Mouse (Mus musculus): Measurements from ENCODE around the gene Fhad1. TPM values are rescaled to one million over a fixed set of nuclear protein-coding genes. Genes with fewer than 3 reads are reported as not detected.

Fhad1 gene
- polyA plus RNA-seq, 1 experiment from 2014 or later, result 1.3 TPM

- Histone ChIP-seq H3K27me3 (replicated peaks; ENCODE audit: control insufficient read depth, insufficient read depth, low read length) (no peaks in the 10 kb centered on the region), H3K4me1 (ENCODE audit: control insufficient read depth, insufficient read depth, low read length) (peaks cover 57% of the 10 kb centered on the region), H3K9me3 (replicated peaks; ENCODE audit: control insufficient read depth, low read length) (no peaks in the 10 kb centered on the region), H3K4me2 (ENCODE audit: low read length) (peak overlapping the region; percentile 97), H3K9ac (ENCODE audit: low read length) (peak overlapping the region; percentile 83), H3K27ac (ENCODE audit: low read depth, low read length) (peak overlapping the region; percentile 66), H3K4me3 (ENCODE audit: low read depth, low read length) (peak overlapping the region; percentile 9; the same call in 1 of the 2 replicates), H3K36me3 (ENCODE audit: control insufficient read depth, insufficient read depth, low read length) (no peaks in the 10 kb centered on the region)
- peak; percentile 47 for DNase-seq (ENCODE audit: low spot score)
- ATAC-seq, result no peak
- WGBS, result 50% methylated on average over 9 of the region's 9 CpGs
These were observed 143.0 kb downstream of the Fhad1 start for GRCm38 (mm10) chr4:141871909-141872308.

GRCm38 (mm10) chr4:141871333-141871725 lies 143.6 kb downstream of the Fhad1 start:
- WGBS, result 85% methylated on average over 3 of the region's 3 CpGs
- H3K36me3 ChIP-seq (ENCODE audit: control insufficient read depth, insufficient read depth, low read length), result no peaks in the 10 kb centered on the region
- no peak for DNase-seq (ENCODE audit: low spot score)
- H3K4me2 ChIP-seq (ENCODE audit: low read length), result peak overlapping the region; percentile 97; the same call in 1 of the 2 replicates
- no peaks in the 10 kb centered on the region for H3K9me3 ChIP-seq (replicated peaks; ENCODE audit: control insufficient read depth, low read length)
- no peak overlapping the region for H3K4me3 ChIP-seq (ENCODE audit: low read depth, low read length)
- peaks cover 59% of the 10 kb centered on the region for H3K4me1 ChIP-seq (ENCODE audit: control insufficient read depth, insufficient read depth, low read length)
- peak overlapping the region; percentile 66; the same call in 1 of the 2 replicates for H3K27ac ChIP-seq (ENCODE audit: low read depth, low read length)
- no peak overlapping the region; the same call in 1 of the 2 replicates for H3K9ac ChIP-seq (ENCODE audit: low read length)
- no peaks in the 10 kb centered on the region for H3K27me3 ChIP-seq (replicated peaks; ENCODE audit: control insufficient read depth, insufficient read depth, low read length)
- no peak for ATAC-seq

DNA sequence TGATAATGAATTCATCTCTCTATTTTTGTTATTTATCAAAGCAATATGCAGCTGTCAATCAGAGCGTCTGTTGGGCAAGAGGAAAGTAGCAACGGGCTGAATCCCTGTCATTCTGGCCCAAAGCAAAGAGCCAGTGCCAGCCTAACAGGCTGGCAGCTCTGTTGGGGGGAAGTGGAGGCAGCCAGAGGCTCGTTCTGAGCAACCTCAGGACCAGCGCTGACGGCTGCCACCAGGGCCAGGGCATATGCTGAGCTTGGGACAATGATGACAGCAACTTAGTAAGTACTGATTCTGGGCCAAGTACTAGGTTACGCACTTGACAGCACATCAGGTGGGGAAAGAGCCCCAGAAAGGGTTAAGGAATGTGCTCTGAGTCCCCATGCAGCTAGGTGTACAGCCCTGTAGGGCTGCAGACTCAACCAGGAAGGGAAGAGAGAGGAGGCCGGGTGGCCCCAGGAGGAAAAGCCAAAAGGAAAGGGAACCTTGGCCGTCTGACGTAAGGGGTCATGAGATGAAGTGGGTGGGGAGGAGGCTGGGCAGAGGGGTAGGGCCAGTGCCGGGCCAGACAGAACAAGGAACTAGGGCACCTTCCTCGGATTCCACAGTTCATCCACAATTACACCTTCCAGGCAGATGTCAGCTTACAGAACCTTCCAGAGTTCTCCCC lies 144.1 kb downstream of the Fhad1 start:
- Histone ChIP-seq H3K36me3 (ENCODE audit: control insufficient read depth, insufficient read depth, low read length) (no peaks in the 10 kb centered on the region), H3K4me1 (ENCODE audit: control insufficient read depth, insufficient read depth, low read length) (peaks cover 59% of the 10 kb centered on the region), H3K9ac (ENCODE audit: low read length) (no peak overlapping the region), H3K4me2 (ENCODE audit: low read length) (peak overlapping the region; percentile 2; the same call in 1 of the 2 replicates), H3K4me3 (ENCODE audit: low read depth, low read length) (no peak overlapping the region), H3K9me3 (replicated peaks; ENCODE audit: control insufficient read depth, low read length) (no peaks in the 10 kb centered on the region), H3K27me3 (replicated peaks; ENCODE audit: control insufficient read depth, insufficient read depth, low read length) (no peaks in the 10 kb centered on the region), H3K27ac (ENCODE audit: low read depth, low read length) (peak overlapping the region; percentile 41; the same call in 1 of the 2 replicates)
- ATAC-seq (no peak), DNase-seq (ENCODE audit: low spot score) (peak; percentile 62)
- WGBS, result 52% methylated on average over 11 of the region's 11 CpGs

DNA sequence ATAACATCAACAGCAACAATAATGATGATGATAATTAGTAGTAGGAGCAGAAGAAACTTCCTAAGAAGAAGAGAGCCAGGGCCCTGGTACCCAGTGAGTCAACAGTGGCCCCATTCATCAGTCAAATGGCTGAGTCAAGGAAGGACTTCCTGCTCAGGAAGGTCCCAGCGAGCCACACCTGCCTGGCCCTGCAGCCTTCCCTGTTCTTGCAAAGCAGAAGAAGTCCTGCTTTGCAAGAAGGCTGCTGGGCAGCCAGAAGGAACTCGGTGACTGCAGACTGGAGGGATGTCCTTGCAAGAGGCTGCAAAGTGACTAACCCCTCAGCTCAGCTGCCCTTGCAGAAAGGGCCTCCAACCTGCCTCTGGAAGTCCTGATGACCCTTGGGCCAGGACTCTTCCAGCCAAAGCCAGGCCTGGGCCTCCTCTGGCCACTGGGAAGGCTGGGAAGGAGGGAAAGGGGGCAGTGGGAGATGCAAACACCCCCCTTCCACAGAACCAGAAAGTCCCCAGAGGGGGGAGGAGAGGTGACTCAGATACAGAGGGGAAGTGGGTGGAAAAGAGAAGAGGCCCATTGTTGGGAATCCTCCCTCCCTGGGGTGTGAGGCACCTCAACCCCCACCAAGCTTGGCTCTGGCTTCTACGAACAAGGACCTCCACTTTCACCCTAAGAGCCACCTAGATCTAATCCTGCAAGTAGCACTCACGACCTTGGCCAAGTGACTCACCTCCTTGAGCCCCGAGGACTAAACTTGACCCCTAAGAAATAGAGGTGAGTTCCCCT lies 145.3 kb downstream of the Fhad1 start:
- WGBS, result 84% methylated on average over 5 of the region's 5 CpGs
- no peak for DNase-seq (ENCODE audit: low spot score)
- Histone ChIP-seq H3K36me3 (ENCODE audit: control insufficient read depth, insufficient read depth, low read length) (0 out of 2 replicates have a peak, but pooled peaks cover 6% of the 10 kb centered on the region), H3K27ac (ENCODE audit: low read depth, low read length) (no peak overlapping the region), H3K4me2 (ENCODE audit: low read length) (no peak overlapping the region), H3K9ac (ENCODE audit: low read length) (no peak overlapping the region), H3K4me3 (ENCODE audit: low read depth, low read length) (no peak overlapping the region), H3K4me1 (ENCODE audit: control insufficient read depth, insufficient read depth, low read length) (peaks cover 53% of the 10 kb centered on the region), H3K9me3 (replicated peaks; ENCODE audit: control insufficient read depth, low read length) (no peaks in the 10 kb centered on the region), H3K27me3 (replicated peaks; ENCODE audit: control insufficient read depth, insufficient read depth, low read length) (no peaks in the 10 kb centered on the region)
- no peak for ATAC-seq

GRCm38 (mm10) chr4:141868051-141868450 lies 146.8 kb downstream of the Fhad1 start:
- 68% methylated on average over 10 of the region's 10 CpGs for WGBS
- no peak for DNase-seq (ENCODE audit: low spot score)
- H3K9me3 ChIP-seq (replicated peaks; ENCODE audit: control insufficient read depth, low read length), result no peaks in the 10 kb centered on the region
- H3K9ac ChIP-seq (ENCODE audit: low read length), result no peak overlapping the region
- no peak overlapping the region for H3K4me3 ChIP-seq (ENCODE audit: low read depth, low read length)
- no peaks in the 10 kb centered on the region for H3K27me3 ChIP-seq (replicated peaks; ENCODE audit: control insufficient read depth, insufficient read depth, low read length)
- no peak overlapping the region for H3K4me2 ChIP-seq (ENCODE audit: low read length)
- H3K4me1 ChIP-seq (ENCODE audit: control insufficient read depth, insufficient read depth, low read length), result peaks cover 45% of the 10 kb centered on the region
- no peak for ATAC-seq
- H3K36me3 ChIP-seq (ENCODE audit: control insufficient read depth, insufficient read depth, low read length), result 0 out of 2 replicates have a peak, but pooled peaks cover 6% of the 10 kb centered on the region
- peak overlapping the region; percentile 88 for H3K27ac ChIP-seq (ENCODE audit: low read depth, low read length)

DNA sequence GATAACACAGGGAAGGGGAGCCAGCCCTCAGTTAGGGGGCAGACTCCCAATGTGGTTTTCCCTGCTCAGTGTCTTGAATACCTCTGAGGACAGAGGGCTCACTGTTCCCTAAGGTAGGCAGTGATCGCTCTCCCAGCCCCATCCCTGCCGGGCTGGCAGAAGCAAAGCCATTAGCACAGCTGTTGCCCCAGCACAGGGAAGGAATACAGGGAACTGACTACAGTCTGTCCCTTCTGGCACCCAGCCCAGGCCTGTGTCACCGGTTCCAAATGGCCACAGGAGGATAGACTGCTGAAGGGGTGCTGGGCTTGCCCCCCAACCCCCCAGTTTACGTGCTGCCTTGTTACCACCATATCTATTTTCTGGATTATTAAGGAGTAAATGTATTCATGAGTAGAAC lies 147.4 kb downstream of the Fhad1 start:
- ATAC-seq (peak; percentile 67), DNase-seq (ENCODE audit: low spot score) (peak; percentile 87)
- 6% methylated on average over 4 of the region's 4 CpGs for WGBS
- Histone ChIP-seq H3K4me2 (ENCODE audit: low read length) (peak overlapping the region; percentile 31), H3K27me3 (replicated peaks; ENCODE audit: control insufficient read depth, insufficient read depth, low read length) (no peaks in the 10 kb centered on the region), H3K4me3 (ENCODE audit: low read depth, low read length) (no peak overlapping the region), H3K9ac (ENCODE audit: low read length) (peak overlapping the region; percentile 48), H3K36me3 (ENCODE audit: control insufficient read depth, insufficient read depth, low read length) (0 out of 2 replicates have a peak, but pooled peaks cover 6% of the 10 kb centered on the region), H3K4me1 (ENCODE audit: control insufficient read depth, insufficient read depth, low read length) (peaks cover 39% of the 10 kb centered on the region), H3K27ac (ENCODE audit: low read depth, low read length) (peak overlapping the region; percentile 88), H3K9me3 (replicated peaks; ENCODE audit: control insufficient read depth, low read length) (no peaks in the 10 kb centered on the region)

DNA sequence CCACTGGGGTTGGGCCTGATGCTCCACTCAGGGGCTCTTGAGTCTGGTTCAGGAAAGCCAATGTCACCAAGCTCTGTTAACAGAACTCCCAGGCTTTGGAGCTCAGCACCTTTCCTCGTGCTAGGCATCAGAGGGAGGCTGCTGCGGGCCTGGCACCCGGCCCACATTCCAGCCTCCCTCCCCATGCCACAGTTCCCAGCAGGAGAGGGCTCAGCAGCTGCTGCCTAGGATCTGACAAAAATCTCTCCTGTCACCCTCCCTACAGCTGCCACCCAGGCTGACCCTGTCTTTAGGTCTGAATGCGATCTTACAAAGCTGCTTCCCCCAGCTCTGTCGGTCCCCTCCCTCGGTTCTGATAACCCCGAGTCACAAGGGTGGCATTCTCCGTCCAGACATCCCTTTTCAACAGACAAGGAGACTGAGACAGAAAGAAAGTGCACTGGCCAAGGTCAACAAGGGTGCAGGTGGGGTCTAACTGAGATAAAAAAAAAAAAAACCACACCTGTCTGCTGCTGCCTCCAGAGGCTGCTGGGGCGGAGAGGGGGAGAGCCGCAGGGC lies 147.9 kb downstream of the Fhad1 start:
- peak overlapping the region; percentile 31 for H3K4me2 ChIP-seq (ENCODE audit: low read length)
- H3K36me3 ChIP-seq (ENCODE audit: control insufficient read depth, insufficient read depth, low read length), result 0 out of 2 replicates have a peak, but pooled peaks cover 8% of the 10 kb centered on the region
- peaks cover 34% of the 10 kb centered on the region for H3K4me1 ChIP-seq (ENCODE audit: control insufficient read depth, insufficient read depth, low read length)
- H3K9ac ChIP-seq (ENCODE audit: low read length), result peak overlapping the region; percentile 48
- peak overlapping the region; percentile 88 for H3K27ac ChIP-seq (ENCODE audit: low read depth, low read length)
- no peak overlapping the region for H3K4me3 ChIP-seq (ENCODE audit: low read depth, low read length)
- H3K27me3 ChIP-seq (replicated peaks; ENCODE audit: control insufficient read depth, insufficient read depth, low read length), result no peaks in the 10 kb centered on the region
- 14% methylated on average over 10 of the region's 10 CpGs for WGBS
- DNase-seq (ENCODE audit: low spot score) (peak; percentile 77), ATAC-seq (peak; percentile 69)
- H3K9me3 ChIP-seq (replicated peaks; ENCODE audit: control insufficient read depth, low read length), result no peaks in the 10 kb centered on the region

DNA sequence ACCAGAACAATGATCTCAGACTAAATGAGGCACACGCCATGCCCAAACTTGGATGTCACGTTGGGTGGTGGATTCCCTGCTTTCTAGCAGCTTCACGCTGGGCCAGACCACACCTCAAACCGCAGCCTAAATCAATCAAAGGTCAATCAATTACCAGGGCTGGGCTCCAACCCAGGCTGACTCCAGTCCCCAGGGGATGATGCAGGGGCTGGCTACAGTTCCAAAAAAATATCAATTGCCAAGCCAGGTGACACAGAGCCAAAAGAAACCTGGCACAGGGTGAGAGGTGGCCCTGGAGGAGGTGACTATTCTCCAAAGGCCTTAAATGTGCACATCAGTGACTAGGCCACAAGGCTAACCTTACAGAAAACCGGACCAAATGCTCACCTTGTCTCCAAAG lies 149.3 kb downstream of the Fhad1 start:
- H3K27ac ChIP-seq (ENCODE audit: low read depth, low read length), result no peak overlapping the region
- H3K9me3 ChIP-seq (replicated peaks; ENCODE audit: control insufficient read depth, low read length), result no peaks in the 10 kb centered on the region
- peaks cover 25% of the 10 kb centered on the region for H3K4me1 ChIP-seq (ENCODE audit: control insufficient read depth, insufficient read depth, low read length)
- 87% methylated on average over 5 of the region's 5 CpGs for WGBS
- DNase-seq (ENCODE audit: low spot score) (no peak), ATAC-seq (no peak)
- no peak overlapping the region for H3K9ac ChIP-seq (ENCODE audit: low read length)
- no peak overlapping the region for H3K4me3 ChIP-seq (ENCODE audit: low read depth, low read length)
- no peak overlapping the region for H3K4me2 ChIP-seq (ENCODE audit: low read length)
- peaks cover 18% of the 10 kb centered on the region; the same call in 1 of the 2 replicates for H3K36me3 ChIP-seq (ENCODE audit: control insufficient read depth, insufficient read depth, low read length)
- no peaks in the 10 kb centered on the region for H3K27me3 ChIP-seq (replicated peaks; ENCODE audit: control insufficient read depth, insufficient read depth, low read length)
